Mouse (Mus musculus): ENCODE results near the gene Serpinb9b. TPM values are rescaled to one million over a fixed set of nuclear protein-coding genes. Genes with fewer than 3 reads are reported as not detected.

Gene Serpinb9b
- total RNA-seq, 2 experiments from 2014 or later = not detected

Other genes with a start within 250 kb of the Serpinb9b start
- gene Mylk4, start 243.5 kb upstream of the Serpinb9b start, total RNA-seq (2021) = under 1 TPM in 1 of 2 experiments, not detected in 1; 0.17 TPM
- 10 to 100 TPM; 58.0 to 64.3 TPM for gene Wrnip1, start 225.4 kb upstream of the Serpinb9b start, total RNA-seq (2021)
- 1 to 10 TPM in 1 of 2 experiments, not detected in 1; 1.7 TPM for gene D930007J09Rik, start 224.6 kb upstream of the Serpinb9b start, total RNA-seq (2021)
- gene Serpinb1a, start 176.2 kb upstream of the Serpinb9b start, total RNA-seq (2021) = 1 to 10 TPM; 6.6 to 7.0 TPM
- not detected for gene Serpinb1c, start 129.2 kb upstream of the Serpinb9b start, total RNA-seq (2021)
- 1 to 10 TPM in 1 of 2 experiments, under 1 TPM in 1; 0.63 to 1.0 TPM for gene Serpinb6b, start 62.2 kb upstream of the Serpinb9b start, total RNA-seq (2021)
- gene Serpinb9, start 24.2 kb upstream of the Serpinb9b start, total RNA-seq (2021) = 1 to 10 TPM; 5.7 to 6.1 TPM
- 1 to 10 TPM in 1 of 2 experiments, under 1 TPM in 1; 0.81 to 1.3 TPM for gene Serpinb1b, start 51.2 kb downstream of the Serpinb9b start, total RNA-seq (2021)
- not detected for gene Serpinb9c, start 132.3 kb downstream of the Serpinb9b start, total RNA-seq (2021)
- not detected for gene Serpinb9d, start 165.5 kb downstream of the Serpinb9b start, total RNA-seq (2021)
- gene Serpinb9e, start 222.2 kb downstream of the Serpinb9b start, total RNA-seq (2021) = not detected

Data from layer of hippocampus, adult 18-20 months (tissue).